Mouse (Mus musculus): ENCODE results near the gene Lrmda. TPM values are rescaled to one million over a fixed set of nuclear protein-coding genes. Genes with fewer than 3 reads are reported as not detected.
A peak's percentile ranks its signal among the peaks of the same experiment; 100 is the strongest.

The Lrmda gene
- total RNA-seq, 2 experiments from 2014 or later, result 0.48 to 0.76 TPM

DNA sequence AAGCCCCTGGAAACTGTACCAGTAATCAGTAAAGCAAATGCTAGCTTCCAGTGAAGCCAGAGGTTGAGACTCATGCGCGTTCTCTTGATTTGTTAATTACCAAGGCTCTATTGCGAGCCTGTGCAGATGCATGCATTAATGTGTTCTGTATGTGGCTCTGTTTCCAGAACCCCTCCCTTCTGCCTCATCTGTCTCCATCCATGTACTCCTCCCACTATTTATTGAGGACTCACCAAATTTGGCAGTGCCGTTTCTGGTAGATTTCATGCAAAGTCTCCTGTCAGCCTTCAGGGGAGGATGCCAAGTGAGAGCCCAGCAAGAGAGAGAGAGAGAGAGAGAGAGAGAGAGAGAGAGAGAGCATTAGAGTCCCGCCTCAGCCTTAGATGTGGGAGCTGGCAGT lies 334.1 kb downstream of the Lrmda start:
- intact Hi-C loops (cut with DNase I), result no loop called here
- DNase-seq (ENCODE audit: low spot score in 2 of 2), result no peak

DNA sequence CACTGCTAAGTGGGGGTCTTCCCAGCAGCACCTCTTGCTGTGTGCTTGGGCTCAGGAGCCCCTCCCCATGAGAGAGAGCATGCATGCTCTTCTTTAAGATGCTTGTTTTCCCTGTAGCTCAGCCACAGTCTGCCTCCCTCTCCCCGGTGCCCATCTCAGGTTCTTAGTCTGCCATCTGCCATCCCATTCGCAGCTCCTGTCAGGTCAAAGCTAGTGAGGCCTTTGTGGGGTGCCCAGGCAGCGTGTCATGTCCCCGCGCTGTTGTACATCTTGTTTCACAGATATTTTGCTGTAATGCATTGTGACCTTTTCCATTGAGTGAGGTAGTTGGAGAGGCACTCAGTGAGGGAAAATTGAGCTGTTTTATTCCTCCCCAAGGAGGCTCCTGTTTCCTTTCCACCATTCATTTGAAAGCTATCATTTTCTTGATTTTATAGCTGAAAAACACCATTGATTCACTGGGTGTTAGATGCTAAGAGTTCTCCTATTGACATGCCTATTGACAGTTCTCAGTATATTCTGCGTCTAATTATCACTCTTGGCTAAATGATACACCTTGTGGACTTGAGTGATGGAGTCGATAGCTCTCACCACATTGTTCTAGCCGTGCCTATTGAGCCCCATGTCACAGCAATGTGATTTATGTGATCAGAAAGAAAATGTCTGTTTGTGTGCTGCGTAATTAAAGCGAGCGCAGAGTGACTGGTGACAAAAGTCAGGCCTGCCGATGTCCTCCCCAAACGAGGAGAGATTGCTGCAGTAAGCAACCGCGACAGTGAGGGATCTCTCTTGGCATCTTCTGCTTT lies 335.5 kb downstream of the Lrmda start:
- DNase-seq (ENCODE audit: low spot score in 2 of 2), result no peak
- intact Hi-C loops (cut with DNase I), result no loop called here

DNA sequence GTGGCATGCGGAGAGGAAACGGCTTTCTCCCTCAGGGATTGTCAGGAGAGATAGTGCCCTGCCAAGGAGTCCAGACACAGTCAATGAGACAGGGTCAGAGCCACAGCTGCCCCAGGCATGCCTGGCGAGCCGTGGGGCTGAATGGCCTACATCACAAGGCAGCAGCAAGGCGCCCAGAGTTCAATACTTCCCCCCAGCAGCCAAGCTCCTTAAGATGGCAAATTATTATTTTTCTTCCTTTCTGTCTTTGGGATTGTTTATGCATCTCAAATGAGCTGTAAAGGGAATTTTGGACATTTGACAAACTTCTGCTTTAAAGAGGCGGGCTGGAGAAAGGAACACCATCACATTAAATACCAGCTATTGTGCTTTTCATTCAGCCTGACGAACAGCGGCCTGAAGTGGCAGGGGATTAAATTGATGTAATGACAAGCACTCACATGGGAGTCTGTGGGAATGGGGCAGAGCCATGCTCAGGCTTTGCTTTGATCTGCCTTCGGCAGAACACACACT lies 338.5 kb downstream of the Lrmda start:
- intact Hi-C loops (cut with DNase I), result no loop called here
- no peak for DNase-seq (ENCODE audit: low spot score in 2 of 2)

DNA sequence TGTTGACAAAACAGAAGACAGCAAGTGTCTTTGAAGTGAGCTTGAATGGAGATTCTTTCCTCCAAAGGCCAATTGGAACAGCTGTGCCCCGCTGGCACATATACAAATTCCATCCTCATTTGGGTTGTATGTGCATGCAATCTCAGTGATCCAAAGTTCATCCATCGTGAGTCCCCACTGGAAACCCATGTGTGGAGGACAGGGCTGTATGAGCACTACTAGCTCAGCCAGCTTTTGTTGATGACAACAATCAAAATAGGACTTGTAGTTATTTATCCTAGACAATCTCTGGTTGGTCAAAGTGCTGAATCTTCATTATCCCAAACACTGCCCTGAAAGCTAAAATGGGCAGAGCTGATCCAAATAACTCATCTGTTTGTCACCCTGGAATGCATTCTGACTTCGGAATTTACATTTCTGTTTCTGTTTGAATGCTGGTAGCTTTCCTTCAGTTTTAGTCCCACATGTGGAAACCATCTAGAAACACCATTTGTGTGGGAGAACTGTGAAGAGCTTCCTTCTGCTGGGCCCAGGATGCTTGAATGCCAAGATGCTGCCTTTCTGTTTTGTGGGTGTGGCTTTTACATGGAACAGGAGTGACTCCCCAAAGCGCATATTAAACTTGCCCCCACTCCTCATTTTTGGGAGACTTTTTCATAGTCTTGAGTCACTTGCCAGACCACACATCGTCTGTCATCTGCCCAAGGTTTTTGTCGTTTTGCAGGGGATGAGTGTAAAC lies 344.7 kb downstream of the Lrmda start:
- DNase-seq (ENCODE audit: low spot score in 2 of 2), result peak; percentile 32 to 83
- intact Hi-C loops (cut with DNase I), result no loop called here

DNA sequence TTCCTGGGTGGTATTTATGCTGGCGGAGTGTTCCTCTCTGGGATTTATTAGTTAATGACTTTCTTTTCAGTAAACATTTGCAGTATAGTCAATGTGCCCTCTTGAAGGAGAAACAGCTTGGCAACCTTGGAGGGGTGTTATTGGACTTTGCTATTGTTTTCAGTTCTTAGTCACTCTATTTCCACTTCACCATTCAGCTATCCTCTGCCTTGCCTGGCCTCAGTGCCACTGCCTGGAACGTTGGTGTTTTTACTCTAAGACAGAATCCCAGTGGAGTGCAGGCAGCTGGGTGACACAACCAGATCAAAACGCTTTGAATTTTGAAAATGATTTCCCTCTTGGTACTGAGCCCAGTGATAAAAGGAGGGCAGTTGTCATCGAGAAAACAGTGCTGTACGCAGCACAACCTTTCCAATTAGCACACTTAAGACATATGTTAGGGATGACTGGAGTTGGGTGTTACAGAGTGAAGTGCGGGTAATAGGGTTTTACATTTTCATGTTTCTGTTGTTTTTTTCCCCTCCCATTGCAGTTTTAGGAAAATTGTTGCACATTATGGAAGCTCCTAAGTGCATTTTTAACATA lies 345.4 kb downstream of the Lrmda start:
- intact Hi-C loops (cut with DNase I), result no loop called here
- peak in 1 of 2 experiments; percentile 6 for DNase-seq (ENCODE audit: low spot score in 2 of 2)

DNA sequence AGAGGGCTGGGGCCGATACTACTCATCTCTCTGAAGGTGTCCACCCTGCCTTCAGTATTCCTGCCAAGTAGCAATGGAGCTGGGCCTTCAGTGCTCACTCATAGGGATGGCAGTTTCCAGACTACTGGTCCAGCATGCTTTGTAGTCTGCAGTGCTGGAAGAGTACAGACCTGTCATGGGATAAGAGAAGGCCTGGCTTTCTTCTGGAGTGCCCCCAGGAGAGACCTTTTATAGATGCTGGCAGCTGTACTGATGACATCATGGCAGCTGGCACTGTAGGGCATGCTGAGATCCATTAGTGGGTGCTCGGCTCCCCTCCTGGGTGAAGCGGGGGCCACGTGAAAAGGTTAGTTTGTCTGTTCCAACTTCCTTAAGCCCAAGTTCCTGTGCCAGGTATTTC lies 348.1 kb downstream of the Lrmda start:
- intact Hi-C loops (cut with DNase I), result no loop called here
- DNase-seq (ENCODE audit: low spot score in 2 of 2), result no peak

DNA sequence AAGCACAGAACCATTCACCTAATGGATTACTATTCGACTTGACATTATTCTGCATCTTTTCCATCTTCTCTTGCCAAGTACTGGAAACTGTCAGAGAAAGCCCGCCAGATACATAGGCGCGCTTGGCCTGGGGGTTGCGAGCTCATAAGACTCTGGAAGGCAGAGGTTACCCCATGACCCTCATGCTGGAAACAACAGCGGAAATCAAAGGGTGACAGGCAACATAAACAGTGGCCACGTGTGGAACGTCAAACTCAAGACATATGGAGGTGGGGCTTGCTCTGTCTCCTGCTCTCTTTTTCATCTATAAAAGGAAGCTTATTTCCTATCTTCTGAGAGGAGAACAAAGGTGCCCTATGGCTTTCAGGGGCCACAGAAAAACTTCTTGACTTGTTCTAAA lies 351.6 kb downstream of the Lrmda start:
- intact Hi-C loops (cut with DNase I), result no loop called here
- no peak for DNase-seq (ENCODE audit: low spot score in 2 of 2)

DNA sequence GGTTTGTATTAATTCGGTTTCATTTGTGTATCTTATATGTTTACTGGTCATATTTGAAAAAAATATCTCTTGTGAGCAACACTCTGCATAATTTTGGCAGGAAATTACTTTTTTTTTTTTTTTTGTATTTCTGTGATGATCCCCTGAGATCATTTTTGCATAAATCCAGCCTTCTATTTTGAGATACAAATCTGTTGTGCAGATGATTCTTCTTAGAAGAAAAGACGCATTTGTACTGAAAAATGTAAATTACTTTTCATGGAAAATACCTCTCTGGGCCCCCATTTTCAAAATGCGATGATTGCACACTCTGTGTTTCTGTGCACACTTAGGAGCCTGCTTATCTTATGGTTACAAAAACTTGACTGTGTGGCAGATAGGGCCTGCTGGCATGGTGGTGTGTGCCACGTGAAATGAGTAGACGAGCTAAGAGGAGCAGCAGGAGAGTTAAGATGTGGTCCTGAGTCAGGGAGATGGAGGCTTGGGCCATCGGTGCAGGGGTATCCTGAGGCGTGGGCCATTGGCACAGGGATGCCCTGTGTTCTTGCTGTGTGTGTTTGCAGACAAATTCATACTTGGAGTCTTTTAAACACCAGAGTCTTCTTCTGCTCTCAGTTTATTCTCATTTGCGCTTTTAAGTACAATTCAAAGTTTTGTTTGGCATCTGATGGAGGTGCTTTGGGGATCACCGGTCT lies 353.3 kb downstream of the Lrmda start:
- intact Hi-C loops (cut with DNase I), result no loop called here
- DNase-seq (ENCODE audit: low spot score in 2 of 2), result peak; percentile 8 to 10

DNA sequence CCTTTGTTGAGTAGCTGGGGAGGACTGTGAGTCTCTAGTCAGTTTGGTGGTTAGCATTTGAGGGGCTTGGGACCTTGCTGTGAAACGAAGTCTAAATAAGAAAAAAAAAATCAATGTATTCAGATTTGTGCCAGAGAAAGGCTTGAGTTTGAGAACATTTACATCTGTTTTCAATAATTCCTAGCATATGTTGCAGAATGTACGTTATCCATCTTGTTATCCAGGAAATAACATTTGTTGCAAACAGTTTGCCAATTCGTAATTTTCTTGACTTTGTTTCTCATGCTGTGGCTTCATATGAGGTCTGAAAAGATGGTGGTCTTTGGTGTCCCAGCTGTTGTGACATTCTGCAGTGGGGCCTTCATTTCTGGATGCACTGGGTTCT lies 353.8 kb downstream of the Lrmda start:
- DNase-seq (ENCODE audit: low spot score in 2 of 2), result no peak
- intact Hi-C loops (cut with DNase I), result no loop called here

DNA sequence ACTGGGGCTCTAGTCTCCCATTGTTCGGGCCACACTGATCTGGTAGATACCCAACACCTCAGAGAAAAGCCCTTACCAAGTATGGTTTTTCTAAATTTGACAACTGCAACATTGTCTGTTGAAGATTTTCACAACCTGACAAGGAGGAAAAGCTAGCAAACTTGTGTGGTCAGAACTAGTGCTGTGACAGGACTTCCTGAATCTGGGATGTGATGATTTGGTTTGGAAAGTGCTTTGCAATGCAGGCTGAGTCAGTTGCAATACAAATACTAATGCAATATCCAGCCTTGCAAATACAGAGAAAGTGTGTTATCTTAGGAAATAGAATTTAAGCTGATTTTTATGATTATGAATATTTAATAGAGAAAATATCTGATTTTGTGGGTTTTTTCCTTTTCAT lies 357.6 kb downstream of the Lrmda start:
- no peak for DNase-seq (ENCODE audit: low spot score in 2 of 2)
- intact Hi-C loops (cut with DNase I), result no loop called here

DNA sequence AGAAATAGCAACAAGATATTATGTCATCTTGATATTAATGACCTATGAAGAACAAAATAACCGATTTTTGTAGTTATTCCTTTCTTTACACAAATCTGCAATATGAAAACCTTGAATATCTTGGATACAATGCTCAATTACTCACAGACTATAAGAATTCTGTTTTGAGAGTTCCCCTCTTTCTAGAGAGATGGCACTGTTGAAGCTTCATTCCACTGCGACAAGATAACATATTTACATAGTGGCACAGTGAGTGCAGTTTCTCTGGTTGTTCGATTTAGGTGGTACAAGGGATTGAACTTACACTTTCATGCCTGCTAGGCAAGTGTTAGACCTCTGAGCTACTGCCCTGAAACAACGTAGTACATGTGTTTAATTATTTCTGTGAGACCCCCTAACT lies 362.6 kb downstream of the Lrmda start:
- no peak for DNase-seq (ENCODE audit: low spot score in 2 of 2)
- intact Hi-C loops (cut with DNase I), result no loop called here

DNA sequence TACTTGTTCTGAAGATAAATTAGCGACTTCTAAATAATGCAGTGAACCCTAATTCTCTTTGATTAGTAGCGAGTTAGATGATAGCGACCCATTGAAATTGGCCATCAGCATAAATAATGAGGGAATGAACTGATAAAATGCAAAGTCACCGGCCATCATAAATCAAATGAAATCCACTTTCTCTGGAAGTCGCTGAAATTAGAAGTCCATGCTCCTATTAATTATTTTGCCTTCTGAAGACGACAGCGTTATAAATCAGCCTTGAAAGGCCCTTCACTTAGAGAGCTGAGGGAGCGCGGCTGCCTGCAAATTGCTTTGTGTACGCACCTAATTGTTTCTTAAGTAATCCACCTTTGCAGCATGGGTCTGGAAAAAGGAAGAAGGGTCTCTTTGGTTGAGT lies 374.1 kb downstream of the Lrmda start:
- intact Hi-C loops (cut with DNase I), result no loop called here
- no peak for DNase-seq (ENCODE audit: low spot score in 2 of 2)

DNA sequence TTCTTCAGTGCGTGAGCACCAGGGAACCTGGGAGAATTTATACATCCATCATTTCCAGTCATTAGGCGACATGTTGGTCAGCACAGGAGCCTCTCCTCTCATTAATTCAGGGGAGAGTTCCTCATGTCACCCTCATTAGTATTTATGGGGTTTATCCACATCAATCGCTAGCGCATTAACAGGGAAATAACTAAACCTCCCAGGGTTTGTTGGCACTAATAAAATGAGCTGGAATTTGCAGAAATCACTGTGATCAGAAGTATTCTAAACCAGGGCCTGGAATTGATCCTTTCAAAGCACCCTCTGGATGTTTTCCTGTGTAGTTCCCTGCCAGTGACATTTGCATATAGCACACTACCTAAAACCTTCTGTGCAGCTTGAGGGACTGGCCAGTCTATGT lies 382.9 kb downstream of the Lrmda start:
- intact Hi-C loops (cut with DNase I), result no loop called here
- no peak for DNase-seq (ENCODE audit: low spot score in 2 of 2)

DNA sequence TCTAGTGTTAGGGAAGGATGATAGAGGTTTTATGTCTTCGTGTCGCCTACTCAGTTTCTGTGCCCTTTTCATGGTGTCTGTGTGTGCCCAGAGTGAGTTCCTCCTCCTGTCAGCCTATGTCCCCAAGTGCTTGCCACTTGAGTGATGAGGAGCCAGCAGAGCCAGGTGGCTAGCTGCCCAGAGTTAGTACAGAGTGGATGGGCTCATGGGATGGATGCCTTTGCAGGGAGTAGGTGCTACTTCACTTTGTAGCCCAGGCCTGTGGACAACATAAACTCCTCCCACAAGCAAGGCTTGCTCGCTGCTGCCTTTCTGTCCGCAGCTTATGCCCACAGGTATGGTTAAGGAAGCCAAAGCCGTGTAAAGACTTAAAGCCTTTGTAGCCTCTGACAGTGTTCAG lies 387.1 kb downstream of the Lrmda start:
- intact Hi-C loops (cut with DNase I), result no loop called here
- no peak for DNase-seq (ENCODE audit: low spot score in 2 of 2)

DNA sequence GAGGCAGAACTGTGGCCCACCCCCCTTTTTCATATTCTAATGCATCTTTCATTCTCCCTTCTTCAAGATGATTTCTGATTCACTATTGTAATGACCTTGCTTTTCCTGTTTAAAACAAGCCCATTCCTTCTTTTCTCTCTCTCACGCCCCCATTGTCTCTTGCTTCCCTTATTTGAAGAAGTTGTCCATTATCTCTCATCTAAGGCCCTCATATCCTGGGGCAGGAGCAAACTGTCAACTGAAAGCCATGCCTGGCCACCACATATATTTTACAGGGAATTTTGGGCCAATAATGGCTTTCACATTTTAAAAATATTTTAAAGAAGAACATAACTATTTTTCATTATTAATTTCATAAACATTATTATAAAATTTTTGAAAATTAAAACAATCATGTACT lies 391.3 kb downstream of the Lrmda start:
- intact Hi-C loops (cut with DNase I), result no loop called here
- DNase-seq (ENCODE audit: low spot score in 2 of 2), result no peak

DNA sequence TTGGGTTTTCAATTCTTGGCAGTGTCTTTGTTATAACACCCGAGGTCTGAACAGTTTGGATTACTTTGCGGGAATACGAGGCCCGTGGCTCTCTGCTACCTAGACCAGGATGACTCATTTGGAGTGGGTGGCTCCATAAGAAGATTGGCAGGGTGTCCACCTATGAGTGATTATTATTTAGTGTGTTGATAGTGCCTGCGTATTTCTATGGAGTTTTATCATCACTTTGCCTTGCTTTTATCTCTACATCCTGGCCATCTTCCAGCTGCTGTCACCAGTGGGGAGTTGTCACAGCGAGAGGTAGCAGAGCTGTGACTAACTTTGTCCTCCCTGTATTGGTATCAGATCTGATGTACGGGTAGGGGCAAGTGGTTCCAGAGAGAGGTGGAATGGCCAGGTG lies 393.7 kb downstream of the Lrmda start:
- DNase-seq (ENCODE audit: low spot score in 2 of 2), result no peak
- intact Hi-C loops (cut with DNase I), result no loop called here

DNA sequence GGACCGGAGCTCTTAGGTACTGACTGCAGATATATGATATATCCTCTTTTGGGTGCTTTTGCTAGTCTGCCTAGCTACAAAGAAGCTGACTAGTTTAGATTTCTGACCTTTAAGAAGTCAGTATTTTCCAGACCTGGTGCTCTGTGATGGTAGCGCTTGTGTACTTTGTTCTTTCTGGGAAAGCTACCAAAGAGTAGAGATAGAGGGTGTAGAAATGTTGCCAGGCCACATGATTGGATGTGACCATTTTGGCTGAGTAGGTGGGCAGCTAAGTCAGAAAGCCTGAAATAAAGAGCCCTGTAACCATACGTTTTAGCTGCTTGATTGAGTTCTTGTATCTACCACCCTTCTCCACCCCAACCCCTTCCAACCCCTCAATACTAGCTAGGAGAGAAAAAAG lies 398.2 kb downstream of the Lrmda start:
- intact Hi-C loops (cut with DNase I), result no loop called here
- DNase-seq (ENCODE audit: low spot score in 2 of 2), result no peak

DNA sequence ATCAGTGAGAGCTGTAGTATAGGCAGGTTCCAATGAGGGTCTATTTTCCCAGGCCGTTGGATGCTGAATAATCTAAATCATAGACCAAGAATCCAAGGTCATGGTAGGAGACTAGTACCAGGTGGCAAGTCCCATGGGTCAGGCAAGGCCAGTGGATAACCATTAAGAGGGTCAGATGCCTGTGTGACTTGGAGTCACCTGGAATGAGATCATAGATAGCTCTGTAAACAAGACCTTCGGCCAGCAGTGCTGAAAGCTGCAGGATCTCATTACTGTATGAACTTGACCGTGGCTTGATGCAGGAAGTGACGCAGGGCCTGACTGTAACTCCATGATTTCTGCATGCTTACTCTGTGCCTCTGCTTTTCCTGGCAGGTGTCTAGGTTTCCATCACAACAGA lies 402.2 kb downstream of the Lrmda start:
- no peak for DNase-seq (ENCODE audit: low spot score in 2 of 2)
- intact Hi-C loops (cut with DNase I), result no loop called here

DNA sequence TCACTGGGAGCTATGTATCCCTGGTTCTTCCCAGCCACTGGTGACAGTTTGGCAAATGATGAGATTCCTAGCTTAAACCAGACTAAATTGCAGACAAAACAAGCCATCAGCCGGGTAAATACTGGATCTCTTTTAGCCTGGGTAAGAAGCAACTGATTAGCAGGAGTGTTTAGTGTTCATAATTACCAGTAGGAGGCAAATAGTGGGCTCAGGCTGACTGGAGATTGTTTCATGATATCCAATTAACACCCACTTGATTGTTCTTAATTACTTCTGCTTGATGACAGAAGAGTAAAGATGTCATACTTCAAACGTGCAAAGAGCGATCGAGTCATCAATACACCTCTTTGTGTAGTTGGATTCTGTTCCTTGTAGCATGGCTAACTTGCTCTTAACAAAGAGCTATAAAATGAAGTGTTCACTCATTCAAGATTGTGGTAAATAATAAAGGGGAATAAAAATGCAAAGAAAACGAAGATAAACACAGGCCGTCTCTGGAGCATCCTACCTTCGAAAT lies 405.6 kb downstream of the Lrmda start:
- no peak for DNase-seq (ENCODE audit: low spot score in 2 of 2)
- intact Hi-C loops (cut with DNase I), result no loop called here

DNA sequence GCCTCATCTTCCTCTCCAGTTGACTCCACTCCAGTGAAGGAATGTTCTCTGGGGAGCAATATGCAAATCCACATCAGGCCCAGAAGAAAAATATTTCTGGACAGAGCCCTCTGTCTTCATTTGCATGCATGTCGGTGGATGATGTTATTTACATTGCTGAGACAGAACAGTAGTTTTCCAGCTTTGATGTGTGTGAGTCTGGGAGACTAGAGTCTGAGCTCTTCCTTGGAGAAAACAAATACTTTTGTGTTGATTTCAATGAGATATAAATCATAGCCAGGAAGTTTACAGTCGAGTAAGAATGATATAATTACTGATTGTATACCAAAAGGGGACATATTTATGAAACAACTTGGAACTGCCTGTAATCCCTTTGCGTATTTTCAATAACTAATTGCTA lies 415.9 kb downstream of the Lrmda start:
- no peak for DNase-seq (ENCODE audit: low spot score in 2 of 2)

More for the DNA sequence above, 415.9 kb downstream of the Lrmda start:
- intact Hi-C loops (cut with DNase I), result no loop called here
